Mouse (Mus musculus) ES-Bruce4 (cell line): ENCODE measurements at regions not wholly inside any gene's neighbourhood (a gene's known extent, or its start where the extent isn't known, plus 50 kb on each side); places are given as distances from the start of the nearest gene placed in this dataset.

Source experiments
- CTCF ChIP-seq: IDR thresholded peaks from one replicate; pipeline ENCODE4 v1.8.1; 2011; ENCODE audit warnings: low read depth, low read length
- POLR2A ChIP-seq: IDR thresholded peaks from one replicate; pipeline ENCODE4 v1.8.1; 2011; ENCODE audit warnings: low read length; ENCODE audit not compliant: insufficient read depth

- TF ChIP-seq CTCF (no peak), POLR2A (no peak)
Observed at GRCm38 (mm10) chr14:79929451-79929850, 54.4 kb upstream of the Olfm4 start.
